Mouse (Mus musculus) embryonic fibroblast, embryonic 13.5 days (primary cell): Measurements from ENCODE around the gene Gimap9.

Experiments
- CTCF ChIP-seq: IDR thresholded peaks from 2 replicates; pipeline ENCODE4 v1.5.1; 2011; ENCODE audit warnings: mild to moderate bottlenecking, control low read depth, low read length, moderate library complexity, borderline replicate concordance; ENCODE audit not compliant: insufficient read depth
- POLR2A ChIP-seq: IDR thresholded peaks from 2 replicates; pipeline ENCODE4 v1.6.1; 2011; ENCODE audit warnings: low read depth, mild to moderate bottlenecking, control low read depth, low read length, moderate library complexity

DNA sequence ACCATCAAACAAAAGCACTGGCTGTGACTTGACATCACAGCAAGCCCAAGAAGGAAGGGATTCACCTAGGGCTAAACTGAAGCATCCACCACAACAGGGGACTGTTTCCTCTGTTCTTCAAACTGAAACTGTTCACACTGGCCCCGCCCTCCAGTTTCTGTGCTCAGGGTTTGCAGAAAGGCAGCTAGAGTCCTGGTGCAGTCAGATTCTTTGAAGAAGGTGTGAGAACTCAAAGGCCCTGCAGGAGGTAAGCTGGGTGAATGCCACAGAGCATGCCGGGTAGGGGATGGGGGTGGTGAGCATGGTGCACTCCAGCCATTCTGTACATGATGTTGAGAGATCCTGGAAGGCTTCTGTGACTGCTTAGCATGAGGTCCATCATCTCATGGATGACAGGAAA lies 42.5 kb downstream of the Gimap9 start, which contains the start of the genes Gm28053 and Gimap7:
- no peak for TF ChIP-seq POLR2A
- TF ChIP-seq CTCF: no peak
